Mouse (Mus musculus) intestine, postnatal 0 days (tissue): Measurements from ENCODE around the gene En1. TPM values are rescaled to one million over a fixed set of nuclear protein-coding genes. Genes with fewer than 3 reads are reported as not detected.

Experiments
- ATAC-seq: fragments of 200-750 bp; cut with Nextera tagmentation; 2 replicates; pipeline ENCODE4 v1.8.0; 2017; ENCODE audit warnings: mild to moderate bottlenecking, moderate TSS enrichment, moderate library complexity
- H3K27ac ChIP-seq: fragments of 300-500 bp; sonication (generic); 2 replicates; pipeline ENCODE4 v1.5.1; 2014; ENCODE audit warnings: mild to moderate bottlenecking, low read depth, low read length, moderate library complexity
- H3K27me3 ChIP-seq: fragments of 300-500 bp; sonication (generic); replicated peaks from 2 replicates; pipeline ENCODE4 v1.6.1; 2014; ENCODE audit warnings: low read length, mixed read lengths; ENCODE audit not compliant: control insufficient read depth, insufficient read depth
- H3K36me3 ChIP-seq: fragments of 300-500 bp; sonication (generic); 2 replicates; pipeline ENCODE4 v1.6.1; 2014; ENCODE audit warnings: mild to moderate bottlenecking, moderate library complexity; ENCODE audit not compliant: control insufficient read depth, insufficient read depth
- H3K4me1 ChIP-seq: fragments of 300-500 bp; sonication (generic); replicated peaks from 2 replicates; pipeline ENCODE4 v1.6.1; 2014; ENCODE audit warnings: antibody characterized with exemption, low read length, mixed read lengths; ENCODE audit not compliant: control insufficient read depth, insufficient read depth
- H3K4me2 ChIP-seq: fragments of 300-500 bp; sonication (generic); replicated peaks from 2 replicates; pipeline ENCODE4 v1.6.1; 2014; ENCODE audit warnings: low read depth, mild to moderate bottlenecking, moderate library complexity
- H3K4me3 ChIP-seq: fragments of 300-500 bp; sonication (generic); 2 replicates; pipeline ENCODE4 v1.5.1; 2014; ENCODE audit warnings: low read depth, low read length
- H3K9ac ChIP-seq: fragments of 300-500 bp; sonication (generic); 2 replicates; pipeline ENCODE4 v1.6.1; 2014; ENCODE audit warnings: mild to moderate bottlenecking, low read depth, low read length
- H3K9me3 ChIP-seq: fragments of 300-500 bp; sonication (generic); 2 replicates; pipeline ENCODE4 v1.6.1; 2016; ENCODE audit warnings: mixed run types; ENCODE audit not compliant: control insufficient read depth
- CTCF ChIP-seq: sonication (generic); IDR thresholded peaks from 2 replicates; pipeline ENCODE4 v1.5.1; 2016; ENCODE audit warnings: low read depth, mild to moderate bottlenecking, control low read depth, antibody characterized with exemption, moderate library complexity
- WGBS: fragments of 180-500 bp; shearing (Covaris S2); extraction: QIAGEN DNeasy Blood & Tissue Kit; methylation state at CpG from one replicate; pipeline ENCODE4 v1.1.7; 2014; 5-methylcytosine and 5-hydroxymethylcytosine counted together
- polyA plus RNA-seq: library from polyadenylated mRNA; unstranded; fragments of >200 nt; fragmentation: Nextera tagmentation; extraction: Ambion mirVana; gene quantifications from 2 replicates; pipeline ENCODE4 v1.2.1, GENCODE M21; 2015

En1 gene
- polyA plus RNA-seq, 1 experiment from 2014 or later, result not detected

DNA sequence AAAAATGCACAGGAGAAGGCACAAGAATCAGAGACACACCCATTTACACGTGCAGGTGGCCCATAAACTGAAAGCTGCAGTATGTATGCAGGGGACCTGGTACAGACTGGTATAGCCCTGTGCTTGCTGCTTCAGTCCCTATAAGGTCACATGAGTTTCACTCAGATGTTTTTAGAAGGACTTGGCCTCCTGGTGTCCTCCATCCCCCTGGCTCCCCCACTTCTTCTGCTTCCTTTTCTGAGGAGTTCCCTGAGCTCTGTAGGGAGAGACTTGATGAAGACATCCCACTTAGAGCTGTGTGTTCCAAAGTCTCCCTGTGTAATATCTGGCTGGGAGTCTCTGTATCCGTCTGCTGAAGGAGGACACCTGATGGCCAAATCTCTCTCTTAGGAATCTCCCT lies 16.7 kb upstream of the En1 start:
- Histone ChIP-seq H3K9ac (no peak overlapping the region), H3K9me3 (no peaks in the 10 kb centered on the region), H3K4me1 (no peaks in the 10 kb centered on the region), H3K36me3 (no peaks in the 10 kb centered on the region), H3K4me2 (no peak overlapping the region), H3K4me3 (no peak overlapping the region), H3K27me3 (0 out of 2 replicates have a peak, but pooled peaks cover under 1% of the 10 kb centered on the region), H3K27ac (no peak overlapping the region)
- TF ChIP-seq CTCF, result no peak
- ATAC-seq, result no peak
- 19% methylated on average over 2 of the region's 2 CpGs for WGBS

DNA sequence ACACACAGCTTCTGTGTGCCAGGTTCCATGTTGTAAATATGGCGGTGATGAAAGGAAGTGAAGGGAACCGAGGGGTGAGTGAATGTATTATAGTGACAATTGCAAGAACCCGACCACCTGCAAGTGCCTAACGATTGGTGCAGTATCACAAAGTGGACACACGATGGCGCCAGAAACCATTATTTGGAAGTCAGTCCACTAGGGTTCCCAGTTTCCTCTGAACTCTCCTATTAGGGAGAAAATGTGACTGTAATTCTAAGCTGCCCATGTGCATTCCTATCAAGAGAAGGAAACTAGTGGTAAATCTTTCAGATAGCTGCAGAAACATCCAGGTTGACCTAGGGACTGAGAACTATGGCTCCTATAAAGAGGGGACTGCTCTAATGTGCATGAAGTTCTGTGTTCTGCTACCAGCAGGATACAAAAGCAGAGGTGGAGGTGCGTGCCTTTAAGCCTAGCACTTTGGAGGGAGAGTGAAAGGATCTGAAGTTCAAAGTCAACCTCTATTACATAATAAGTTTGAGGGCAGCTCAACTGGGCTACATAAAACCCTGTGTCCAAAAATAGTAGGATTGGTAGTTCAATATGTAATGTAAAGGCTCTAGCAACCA lies 15.6 kb upstream of the En1 start:
- no peaks in the 10 kb centered on the region for H3K9me3 ChIP-seq
- no peak overlapping the region for H3K27ac ChIP-seq
- ATAC-seq, result no peak
- no peaks in the 10 kb centered on the region for H3K4me1 ChIP-seq
- H3K36me3 ChIP-seq, result no peaks in the 10 kb centered on the region
- no peak overlapping the region for H3K4me2 ChIP-seq
- WGBS, result 10% methylated on average over 7 of the region's 7 CpGs
- TF ChIP-seq CTCF, result peak; percentile 90
- no peak overlapping the region for H3K9ac ChIP-seq
- H3K4me3 ChIP-seq, result no peak overlapping the region
- H3K27me3 ChIP-seq, result peaks cover 10% of the 10 kb centered on the region

DNA sequence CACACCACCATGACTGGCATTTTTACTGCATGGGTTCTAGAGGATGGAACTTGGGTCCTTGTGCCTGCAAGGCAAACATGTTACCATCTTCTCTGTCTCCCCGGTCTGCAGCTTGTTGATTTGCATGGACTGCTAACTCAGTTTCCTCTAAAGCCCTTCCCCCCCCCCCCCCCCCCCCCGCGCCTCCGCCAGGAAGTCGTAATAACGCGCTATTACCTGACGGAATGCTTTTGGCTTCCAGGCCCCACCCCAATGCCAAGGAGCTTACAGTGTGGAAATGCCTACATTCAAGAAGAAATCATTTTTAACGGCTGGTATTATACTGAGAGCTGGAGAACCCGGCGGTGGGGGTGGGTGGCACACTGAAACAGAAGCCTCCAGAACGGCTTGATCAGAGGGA lies 14.8 kb upstream of the En1 start:
- Histone ChIP-seq H3K27ac (no peak overlapping the region), H3K9me3 (no peaks in the 10 kb centered on the region), H3K36me3 (no peaks in the 10 kb centered on the region), H3K4me2 (no peak overlapping the region), H3K4me1 (no peaks in the 10 kb centered on the region), H3K27me3 (peaks cover 17% of the 10 kb centered on the region), H3K9ac (no peak overlapping the region), H3K4me3 (no peak overlapping the region)
- ATAC-seq, result no peak
- no peak for TF ChIP-seq CTCF
- WGBS, result 52% methylated on average over 10 of the region's 12 CpGs

DNA sequence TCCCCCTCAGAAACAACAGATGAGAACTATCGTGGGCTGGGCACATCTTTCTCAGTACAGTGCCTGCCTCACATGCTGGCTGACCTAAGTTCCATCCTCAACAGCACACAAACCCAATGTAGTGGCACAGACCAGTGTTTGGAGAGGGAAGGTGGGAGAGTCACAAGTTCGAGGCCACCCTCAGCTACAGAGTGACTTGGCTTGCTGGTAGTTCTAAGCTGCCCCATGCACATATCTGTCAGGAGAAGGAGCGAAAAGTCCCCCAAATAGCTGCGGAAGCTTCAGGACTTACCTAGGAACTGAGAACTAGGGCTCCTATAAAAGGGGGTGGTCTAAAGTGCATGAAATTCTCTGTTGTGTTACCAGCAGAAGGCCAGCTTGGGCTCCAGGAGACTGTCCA lies 14.3 kb upstream of the En1 start:
- H3K4me3 ChIP-seq, result no peak overlapping the region
- no peak for TF ChIP-seq CTCF
- no peaks in the 10 kb centered on the region for H3K9me3 ChIP-seq
- H3K4me2 ChIP-seq, result no peak overlapping the region
- H3K27me3 ChIP-seq, result peaks cover 23% of the 10 kb centered on the region
- no peaks in the 10 kb centered on the region for H3K4me1 ChIP-seq
- H3K9ac ChIP-seq, result no peak overlapping the region
- no peak overlapping the region for H3K27ac ChIP-seq
- WGBS, result 78% methylated on average over 4 of the region's 4 CpGs
- no peak for ATAC-seq
- H3K36me3 ChIP-seq, result no peaks in the 10 kb centered on the region

DNA sequence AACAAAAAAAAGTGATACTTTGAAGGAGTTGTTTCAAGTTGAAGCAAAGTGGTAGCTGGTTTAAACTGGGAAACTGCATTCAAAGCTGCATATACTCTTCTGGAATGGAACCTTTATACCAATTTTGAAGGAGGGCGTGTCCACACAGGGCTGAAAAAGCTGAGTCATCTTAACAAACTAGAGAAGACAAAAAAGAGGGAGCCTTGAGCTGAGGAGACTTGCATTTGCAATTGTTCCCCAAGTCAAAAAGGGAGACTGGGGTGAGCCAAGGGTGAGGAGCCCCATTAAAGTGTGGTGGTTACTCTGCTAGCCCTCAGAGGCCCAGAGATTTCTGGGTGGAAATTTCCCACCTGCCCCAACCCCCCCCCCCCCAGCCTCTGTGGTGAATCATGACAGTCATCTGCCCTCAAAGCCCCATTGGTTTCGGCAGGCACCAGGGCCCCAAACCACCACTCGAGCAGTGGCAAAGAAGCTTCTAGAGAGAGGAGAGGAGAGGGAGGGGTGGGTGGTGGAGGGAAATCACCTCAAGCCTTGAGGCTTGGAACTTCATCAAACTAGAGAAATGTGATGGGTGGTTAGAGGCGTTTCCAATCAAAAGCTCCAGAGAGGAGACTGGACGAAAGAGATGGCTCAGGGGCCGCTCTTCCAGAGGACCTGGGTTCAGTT lies 13.7 kb upstream of the En1 start:
- no peak overlapping the region for H3K4me3 ChIP-seq
- no peak for ATAC-seq
- 69% methylated on average over 6 of the region's 6 CpGs for WGBS
- no peaks in the 10 kb centered on the region for H3K9me3 ChIP-seq
- no peak for TF ChIP-seq CTCF
- no peak overlapping the region for H3K4me2 ChIP-seq
- peaks cover 28% of the 10 kb centered on the region for H3K27me3 ChIP-seq
- H3K9ac ChIP-seq, result no peak overlapping the region
- no peaks in the 10 kb centered on the region for H3K4me1 ChIP-seq
- no peak overlapping the region for H3K27ac ChIP-seq
- H3K36me3 ChIP-seq, result no peaks in the 10 kb centered on the region

DNA sequence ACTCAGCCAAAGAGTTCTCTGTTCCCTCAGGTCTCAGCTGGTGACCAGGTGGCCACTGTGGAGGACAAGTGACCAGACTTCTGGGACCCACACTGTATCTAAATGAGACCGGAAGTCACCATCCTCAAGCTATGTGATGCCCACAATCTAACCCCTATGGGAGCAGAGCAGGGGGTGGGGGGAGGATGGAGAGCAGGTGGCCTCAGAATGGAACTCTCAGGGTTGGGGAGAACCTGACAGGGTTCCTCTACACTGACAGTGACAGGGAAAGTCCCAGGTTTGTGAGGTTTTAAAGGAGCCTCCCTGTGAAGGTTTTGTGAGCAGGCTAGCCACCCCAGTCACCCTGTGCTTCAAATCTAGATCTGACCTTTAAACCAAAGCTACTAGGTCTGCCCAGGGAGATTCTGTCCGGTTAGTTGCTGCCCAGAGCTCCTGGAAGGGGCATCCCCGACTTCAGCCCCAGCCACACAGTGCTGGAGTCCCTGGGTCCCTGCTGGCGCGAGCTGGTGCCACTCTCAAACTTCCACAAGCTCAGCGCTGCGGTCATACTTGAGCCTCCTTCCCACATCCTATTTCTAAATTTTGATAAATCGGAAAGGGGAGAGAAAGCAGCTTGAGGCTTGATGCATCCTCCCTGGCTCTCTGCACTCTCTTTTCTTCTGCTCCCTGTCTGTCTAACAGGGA lies 8.8 kb upstream of the En1 start:
- H3K9me3 ChIP-seq, result no peaks in the 10 kb centered on the region
- 9% methylated on average over 8 of the region's 8 CpGs for WGBS
- no peak for TF ChIP-seq CTCF
- no peaks in the 10 kb centered on the region for H3K36me3 ChIP-seq
- ATAC-seq, result no peak
- no peak overlapping the region for H3K9ac ChIP-seq
- H3K27ac ChIP-seq, result no peak overlapping the region
- no peaks in the 10 kb centered on the region for H3K4me1 ChIP-seq
- no peak overlapping the region for H3K4me2 ChIP-seq
- no peak overlapping the region for H3K4me3 ChIP-seq
- H3K27me3 ChIP-seq, result peaks cover 76% of the 10 kb centered on the region
